Mouse (Mus musculus) frontal cortex, postnatal 14 days (tissue): ENCODE data around the gene Gm29776.

Experiments
- DNase-seq, 2 experiments: peaks; one replicate each; pipeline ENCODE4 v3.0.0; 2022; ENCODE audit warnings: low spot score in 2 of 2

Gene Gm29776

GRCm38 (mm10) chr14:54698733-54699132 lies at the start of gene Gm29776:
Gene Gm29776, minus strand, starts transcription at chr14:54698833.
- DNase-seq, result no peak

- DNase-seq, result no peak
These were observed 47.4 kb upstream of the Gm29776 start for GRCm38 (mm10) chr14:54746038-54746437.

GRCm38 (mm10) chr14:54744473-54744872 lies 45.8 kb upstream of the Gm29776 start:
- DNase-seq, result no peak

- no peak for DNase-seq
These were observed 43.7 kb upstream of the Gm29776 start for GRCm38 (mm10) chr14:54742375-54742774.

- no peak for DNase-seq
These were observed 43.1 kb upstream of the Gm29776 start for GRCm38 (mm10) chr14:54741721-54742120.

GRCm38 (mm10) chr14:54737634-54738033 lies 39.0 kb upstream of the Gm29776 start:
- DNase-seq, result no peak

GRCm38 (mm10) chr14:54736555-54737552 lies 38.2 kb upstream of the Gm29776 start:
- DNase-seq, result peak in 1 of 2 experiments; percentile 46

GRCm38 (mm10) chr14:54735221-54735620 lies 36.6 kb upstream of the Gm29776 start:
- no peak for DNase-seq

GRCm38 (mm10) chr14:54734004-54734403 lies 35.4 kb upstream of the Gm29776 start:
- DNase-seq, result no peak

GRCm38 (mm10) chr14:54732206-54732605 lies 33.6 kb upstream of the Gm29776 start:
- no peak for DNase-seq

GRCm38 (mm10) chr14:54730305-54730704 lies 31.7 kb upstream of the Gm29776 start:
- DNase-seq, result no peak

- no peak for DNase-seq
These were observed 30.4 kb upstream of the Gm29776 start for GRCm38 (mm10) chr14:54728823-54729653.

GRCm38 (mm10) chr14:54727565-54727964 lies 28.9 kb upstream of the Gm29776 start:
- no peak for DNase-seq

- DNase-seq, result no peak
These were observed 25.4 kb upstream of the Gm29776 start for GRCm38 (mm10) chr14:54724049-54724448.

GRCm38 (mm10) chr14:54721711-54722110 lies 23.1 kb upstream of the Gm29776 start:
- no peak for DNase-seq

GRCm38 (mm10) chr14:54720654-54721350 lies 22.2 kb upstream of the Gm29776 start:
- no peak for DNase-seq

GRCm38 (mm10) chr14:54720041-54720440 lies 21.4 kb upstream of the Gm29776 start:
- DNase-seq, result no peak

- no peak for DNase-seq
These were observed 16.8 kb upstream of the Gm29776 start for GRCm38 (mm10) chr14:54715402-54715801.

- peak in 1 of 2 experiments; percentile 29 for DNase-seq
These were observed 16.0 kb upstream of the Gm29776 start for GRCm38 (mm10) chr14:54714617-54715081.

- DNase-seq, result peak; percentile 52 to 82
These were observed 15.5 kb upstream of the Gm29776 start for GRCm38 (mm10) chr14:54714121-54714520.

GRCm38 (mm10) chr14:54712861-54713260 lies 14.2 kb upstream of the Gm29776 start:
- DNase-seq, result no peak

GRCm38 (mm10) chr14:54712074-54712473 lies 13.4 kb upstream of the Gm29776 start, which contains the start of gene Cebpe:
Gene Cebpe, minus strand, starts transcription at chr14:54712174.
- DNase-seq, result no peak
